Mouse (Mus musculus) heart, postnatal 0 days (tissue): Measurements from ENCODE around the gene Rpl23a. TPM values are rescaled to one million over a fixed set of nuclear protein-coding genes. Genes with fewer than 3 reads are reported as not detected.

ENCODE experiments used
- ATAC-seq: fragments of 200-750 bp; cut with Nextera tagmentation; 2 replicates; pipeline ENCODE4 v1.8.0; 2017; ENCODE audit warnings: low read depth, moderate number of reproducible peaks, moderate library complexity; ENCODE audit not compliant: insufficient read depth
- DNase-seq: peaks from one replicate; pipeline ENCODE4 v3.0.0-alpha.2; 2016; ENCODE audit warnings: low spot score
- H3K27ac ChIP-seq: fragments of 300-500 bp; sonication (generic); 2 replicates; pipeline ENCODE4 v1.5.1; 2014; ENCODE audit warnings: low read depth, mild to moderate bottlenecking
- H3K27me3 ChIP-seq: fragments of 300-500 bp; sonication (generic); 2 replicates; pipeline ENCODE4 v1.6.1; 2014; ENCODE audit warnings: low read length, mixed read lengths; ENCODE audit not compliant: control insufficient read depth, insufficient read depth
- H3K36me3 ChIP-seq: fragments of 300-500 bp; sonication (generic); replicated peaks from 2 replicates; pipeline ENCODE4 v1.6.1; 2014; ENCODE audit warnings: low read length, mixed read lengths; ENCODE audit not compliant: control insufficient read depth, insufficient read depth
- H3K4me1 ChIP-seq: fragments of 300-500 bp; sonication (generic); 2 replicates; pipeline ENCODE4 v1.6.1; 2014; ENCODE audit warnings: antibody characterized with exemption; ENCODE audit not compliant: control insufficient read depth, insufficient read depth
- H3K4me2 ChIP-seq: fragments of 300-500 bp; sonication (generic); 2 replicates; pipeline ENCODE4 v1.6.1; 2014; ENCODE audit warnings: low read depth, mild to moderate bottlenecking, low read length, moderate library complexity
- H3K4me3 ChIP-seq: fragments of 300-500 bp; sonication (generic); 2 replicates; pipeline ENCODE4 v1.5.1; 2014; ENCODE audit warnings: low read depth, low read length
- H3K9ac ChIP-seq: fragments of 300-500 bp; sonication (generic); replicated peaks from 2 replicates; pipeline ENCODE4 v1.6.1; 2014; ENCODE audit warnings: low read depth, low read length, mixed read lengths
- H3K9me3 ChIP-seq: fragments of 300-500 bp; sonication (generic); replicated peaks from 2 replicates; pipeline ENCODE4 v1.6.1; 2016; ENCODE audit warnings: low read length; ENCODE audit not compliant: control insufficient read depth
- CTCF ChIP-seq: IDR thresholded peaks from 2 replicates; pipeline ENCODE4 v1.5.1; 2016; ENCODE audit warnings: antibody characterized with exemption, control low read depth, low read depth
- EP300 ChIP-seq: IDR thresholded peaks from 2 replicates; pipeline ENCODE4 v1.6.1; 2016; ENCODE audit warnings: antibody characterized with exemption, low read depth
- WGBS: fragments of 180-500 bp; shearing (Covaris S2); extraction: QIAGEN DNeasy Blood & Tissue Kit; methylation state at CpG from one replicate; pipeline ENCODE4 v1.1.7; 2014; 5-methylcytosine and 5-hydroxymethylcytosine counted together
- polyA plus RNA-seq: library from polyadenylated mRNA; unstranded; fragments of >200 nt; fragmentation: Nextera tagmentation; extraction: Ambion mirVana; gene quantifications from 2 replicates; pipeline ENCODE4 v1.2.1, GENCODE M21; 2015
- total RNA-seq: library from RNA; depleted of rRNA; stranded (reverse); fragments of >200 nt; gene quantifications from 2 replicates; pipeline ENCODE4 v1.2.3, GENCODE M21; 2014; ENCODE audit warnings: low replicate concordance

Rpl23a gene
- total and polyA plus RNA-seq, 2 experiments from 2014 or later, result 473 to 719 TPM

GRCm38 (mm10) chr11:78155674-78156073 lies 27.7 kb downstream of the Rpl23a start:
- TF ChIP-seq CTCF, result no peak
- no peak for TF ChIP-seq EP300
- Histone ChIP-seq H3K36me3 (peaks cover 57% of the 10 kb centered on the region), H3K4me1 (peaks cover 3% of the 10 kb centered on the region; the same call in 1 of the 2 replicates), H3K9me3 (no peaks in the 10 kb centered on the region), H3K9ac (no peak overlapping the region), H3K27ac (no peak overlapping the region), H3K4me2 (no peak overlapping the region), H3K4me3 (no peak overlapping the region), H3K27me3 (no peaks in the 10 kb centered on the region)
- DNase-seq, result no peak
- 79% methylated on average over 5 of the region's 5 CpGs for WGBS
- ATAC-seq, result no peak

- no peaks in the 10 kb centered on the region for H3K4me1 ChIP-seq
- H3K27me3 ChIP-seq, result no peaks in the 10 kb centered on the region
- H3K9me3 ChIP-seq, result no peaks in the 10 kb centered on the region
- no peak overlapping the region for H3K4me3 ChIP-seq
- no peak overlapping the region for H3K27ac ChIP-seq
- H3K9ac ChIP-seq, result no peak overlapping the region
- 83% methylated on average over 13 of the region's 13 CpGs for WGBS
- no peak overlapping the region for H3K4me2 ChIP-seq
- ATAC-seq (no peak), DNase-seq (no peak)
- TF ChIP-seq EP300, result no peak
- peaks cover 62% of the 10 kb centered on the region for H3K36me3 ChIP-seq
Measured at GRCm38 (mm10) chr11:78153778-78154177, 29.6 kb downstream of the Rpl23a start.

DNA sequence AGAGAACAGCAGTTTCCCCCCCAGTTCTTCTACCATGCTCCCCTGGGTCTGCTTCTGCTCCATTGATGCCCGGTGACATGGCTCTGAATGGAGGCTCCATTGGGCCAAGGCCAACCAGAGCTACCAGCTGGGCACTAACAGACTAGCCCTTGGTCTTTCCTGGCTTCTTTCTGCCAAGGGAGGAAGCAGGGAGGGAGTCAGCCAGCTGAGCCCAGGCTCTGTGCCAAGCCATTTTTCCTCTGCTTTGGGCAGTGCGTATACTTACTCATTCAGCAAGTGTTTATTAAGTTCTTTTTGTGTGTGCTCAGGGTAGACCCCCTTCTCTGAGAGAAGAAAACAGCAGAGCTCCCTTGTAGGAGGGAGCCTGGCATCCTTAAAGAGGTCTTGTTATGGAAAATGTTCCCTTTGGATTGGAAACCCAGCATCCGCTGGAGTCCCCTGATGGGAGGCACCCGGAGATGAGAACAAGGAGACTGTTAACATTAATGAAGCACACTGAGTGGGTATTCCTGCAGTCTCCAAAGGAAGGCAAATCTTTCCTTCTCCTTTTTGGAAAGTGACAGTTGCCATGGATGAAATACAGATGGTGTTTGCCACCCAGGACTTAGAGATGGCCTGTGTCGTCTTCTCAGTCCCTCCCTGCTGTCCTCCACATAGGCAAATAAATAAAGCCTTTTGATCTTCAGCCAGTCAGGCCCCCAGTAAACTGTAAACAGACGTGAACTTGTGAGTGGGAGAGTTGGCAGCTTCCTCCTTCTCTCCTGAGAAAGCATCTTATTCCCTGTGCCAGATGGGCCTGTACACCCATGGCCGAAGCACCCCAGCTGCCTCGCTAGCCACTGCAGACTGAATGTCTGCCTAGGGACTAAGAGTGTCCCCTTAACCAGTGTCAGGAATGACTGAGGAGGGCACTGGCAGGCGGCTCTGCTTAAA lies 30.8 kb downstream of the Rpl23a start:
- WGBS, result 63% methylated on average over 9 of the region's 9 CpGs
- DNase-seq, result no peak
- Histone ChIP-seq H3K27me3 (no peaks in the 10 kb centered on the region), H3K4me2 (no peak overlapping the region), H3K9me3 (no peaks in the 10 kb centered on the region), H3K4me3 (no peak overlapping the region), H3K27ac (peak overlapping the region; percentile 36), H3K9ac (no peak overlapping the region), H3K36me3 (peaks cover 60% of the 10 kb centered on the region), H3K4me1 (no peaks in the 10 kb centered on the region)
- TF ChIP-seq EP300, result no peak
- no peak for ATAC-seq

DNA sequence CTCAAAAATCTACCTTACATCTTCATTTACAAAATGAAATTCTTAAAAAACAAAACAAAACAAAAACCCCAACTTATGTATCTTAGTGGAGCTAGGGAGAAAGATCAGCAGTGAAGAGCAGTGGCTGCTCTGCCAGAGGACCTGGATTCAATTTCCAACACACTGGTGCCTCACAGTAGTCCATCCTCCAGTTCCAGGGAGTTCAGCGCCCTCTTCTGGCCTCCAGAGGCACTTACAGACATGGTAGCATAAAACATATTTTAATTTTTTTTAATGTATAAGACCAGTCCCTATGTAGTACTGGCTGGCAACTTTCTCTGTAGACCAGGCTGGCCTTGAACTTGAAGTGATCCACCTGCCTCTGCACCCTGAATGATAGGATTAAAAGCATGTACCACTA lies 32.2 kb downstream of the Rpl23a start:
- no peak overlapping the region for H3K4me3 ChIP-seq
- H3K4me2 ChIP-seq, result no peak overlapping the region
- no peak for ATAC-seq
- no peaks in the 10 kb centered on the region for H3K27me3 ChIP-seq
- H3K27ac ChIP-seq, result no peak overlapping the region
- 37% methylated on average over 1 of the region's 1 CpGs for WGBS
- H3K9ac ChIP-seq, result no peak overlapping the region
- no peak for DNase-seq
- TF ChIP-seq EP300 (no peak), CTCF (peak; percentile 54)
- H3K4me1 ChIP-seq, result no peaks in the 10 kb centered on the region
- H3K36me3 ChIP-seq, result peaks cover 62% of the 10 kb centered on the region
- no peaks in the 10 kb centered on the region for H3K9me3 ChIP-seq

DNA sequence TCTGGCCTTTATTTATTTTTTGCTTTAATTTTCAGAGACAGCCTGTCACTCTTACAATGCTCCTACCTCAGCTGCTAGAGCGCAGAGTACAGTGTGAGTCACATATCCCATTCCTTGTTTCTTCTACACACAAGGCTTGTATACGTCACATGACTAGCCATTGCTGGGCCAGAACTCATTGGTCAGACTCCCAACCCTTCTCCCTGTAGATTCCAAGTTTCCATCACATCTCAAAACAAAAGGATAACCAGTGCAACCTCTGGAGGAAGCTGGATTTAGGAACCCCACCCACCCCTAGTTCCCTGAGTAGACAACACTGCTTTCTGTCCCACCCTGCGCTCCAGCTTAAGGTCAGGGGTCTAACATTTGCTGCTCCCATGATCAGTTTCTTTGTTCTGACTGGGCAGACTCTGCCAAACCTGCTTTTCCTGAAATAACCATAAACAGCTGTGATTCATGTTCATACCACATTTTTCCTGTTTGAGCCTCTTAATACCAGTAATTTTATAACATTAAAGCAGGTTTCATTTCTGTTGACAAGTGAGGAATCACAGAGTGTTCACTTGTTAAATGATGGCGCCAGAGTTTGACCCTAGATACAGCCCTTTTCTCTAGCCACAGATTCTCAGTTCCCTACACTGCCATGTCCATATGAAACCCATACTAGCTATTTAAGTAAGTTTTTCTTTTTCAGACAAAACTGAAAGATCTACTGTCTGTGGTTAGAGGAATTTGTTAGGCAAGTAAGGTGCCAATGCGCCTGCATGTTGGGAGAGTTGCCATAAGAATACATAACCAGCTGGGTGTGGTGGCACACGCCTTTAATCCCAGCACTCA lies 36.5 kb downstream of the Rpl23a start:
- Histone ChIP-seq H3K27me3 (no peaks in the 10 kb centered on the region), H3K9me3 (no peaks in the 10 kb centered on the region), H3K9ac (no peak overlapping the region), H3K36me3 (peaks cover 79% of the 10 kb centered on the region), H3K4me1 (no peaks in the 10 kb centered on the region), H3K27ac (no peak overlapping the region), H3K4me2 (no peak overlapping the region), H3K4me3 (no peak overlapping the region)
- WGBS, result 91% methylated on average over 6 of the region's 6 CpGs
- no peak for TF ChIP-seq CTCF
- no peak for TF ChIP-seq EP300
- no peak for DNase-seq
- peak; percentile 44; the same call in 1 of the 2 replicates for ATAC-seq
